Mouse (Mus musculus): ENCODE data around the gene Pik3r5. TPM values are rescaled to one million over a fixed set of nuclear protein-coding genes. Genes with fewer than 3 reads are reported as not detected.
A peak's percentile ranks its signal among the peaks of the same experiment; 100 is the strongest.

Pik3r5 gene
- polyA plus RNA-seq (2014; fragmentation: Nextera tagmentation; extraction: Ambion mirVana) = 0.37 and 1.2 TPM in 2 replicates

GRCm38 (mm10) chr11:68431699-68432360, at the start of gene Pik3r5:
Gene Pik3r5 (plus strand): TSS chr11:68432121.
- H3K4me2 ChIP-seq (replicated peaks) = peak within 1 kb of the TSS; percentile 55
- DNase-seq (ENCODE audit: low spot score) (peak; percentile 72), ATAC-seq (ENCODE audit: low FRiP score) (peak; percentile 72; the same call in 1 of the 2 replicates)
- H3K36me3 ChIP-seq (replicated peaks; ENCODE audit: control insufficient read depth, insufficient read depth) = no peaks in the 10 kb centered on the region
- peaks cover 25% of the 10 kb centered on the region; the same call in 1 of the 2 replicates for H3K27me3 ChIP-seq (ENCODE audit: control insufficient read depth, insufficient read depth, low read length)
- H3K9me3 ChIP-seq (ENCODE audit: control insufficient read depth, low read length) = no peaks in the 10 kb centered on the region
- H3K4me3 ChIP-seq (replicated peaks; ENCODE audit: low read length) = peak within 1 kb of the TSS; percentile 32
- H3K27ac ChIP-seq = no peak within 1 kb of the TSS
- WGBS = 9% methylated on average over 35 of the region's 35 CpGs
- H3K9ac ChIP-seq = peak within 1 kb of the TSS; percentile 36
- H3K4me1 ChIP-seq (replicated peaks; ENCODE audit: control insufficient read depth, insufficient read depth, low read length) = peaks cover 2% of the 10 kb centered on the region; the same call in 1 of the 2 replicates

- 6% methylated on average over 10 of the region's 10 CpGs for WGBS
- Histone ChIP-seq H3K9ac (peak overlapping the region; percentile 31; the same call in 1 of the 2 replicates), H3K4me3 (replicated peaks; ENCODE audit: low read length) (peak overlapping the region; percentile 55), H3K9me3 (ENCODE audit: control insufficient read depth, low read length) (no peaks in the 10 kb centered on the region), H3K27ac (no peak overlapping the region), H3K4me2 (replicated peaks) (peak overlapping the region; percentile 92), H3K4me1 (replicated peaks; ENCODE audit: control insufficient read depth, insufficient read depth, low read length) (peaks cover 44% of the 10 kb centered on the region), H3K27me3 (ENCODE audit: control insufficient read depth, insufficient read depth, low read length) (peaks cover 74% of the 10 kb centered on the region), H3K36me3 (replicated peaks; ENCODE audit: control insufficient read depth, insufficient read depth) (no peaks in the 10 kb centered on the region)
- no peak for ATAC-seq (ENCODE audit: low FRiP score)
- DNase-seq (ENCODE audit: low spot score) = no peak
Observed at GRCm38 (mm10) chr11:68383519-68383918, 48.4 kb upstream of the Pik3r5 start.

- ATAC-seq (ENCODE audit: low FRiP score) = no peak
- H3K27me3 ChIP-seq (ENCODE audit: control insufficient read depth, insufficient read depth, low read length) = peaks cover 79% of the 10 kb centered on the region
- peak overlapping the region; percentile 55 for H3K4me3 ChIP-seq (replicated peaks; ENCODE audit: low read length)
- H3K36me3 ChIP-seq (replicated peaks; ENCODE audit: control insufficient read depth, insufficient read depth) = no peaks in the 10 kb centered on the region
- H3K4me1 ChIP-seq (replicated peaks; ENCODE audit: control insufficient read depth, insufficient read depth, low read length) = peaks cover 38% of the 10 kb centered on the region
- H3K9me3 ChIP-seq (ENCODE audit: control insufficient read depth, low read length) = no peaks in the 10 kb centered on the region
- 3% methylated on average over 12 of the region's 12 CpGs for WGBS
- H3K4me2 ChIP-seq (replicated peaks) = peak overlapping the region; percentile 92
- no peak for DNase-seq (ENCODE audit: low spot score)
- H3K27ac ChIP-seq = no peak overlapping the region
- H3K9ac ChIP-seq = peak overlapping the region; percentile 55
Observed at GRCm38 (mm10) chr11:68384131-68384530, 47.8 kb upstream of the Pik3r5 start.

- no peak for ATAC-seq (ENCODE audit: low FRiP score)
- peak overlapping the region; percentile 66 for H3K27ac ChIP-seq
- H3K9ac ChIP-seq = peak overlapping the region; percentile 55
- 1% methylated on average over 27 of the region's 27 CpGs for WGBS
- DNase-seq (ENCODE audit: low spot score) = no peak
- H3K9me3 ChIP-seq (ENCODE audit: control insufficient read depth, low read length) = no peaks in the 10 kb centered on the region
- H3K27me3 ChIP-seq (ENCODE audit: control insufficient read depth, insufficient read depth, low read length) = peaks cover 79% of the 10 kb centered on the region
- H3K4me1 ChIP-seq (replicated peaks; ENCODE audit: control insufficient read depth, insufficient read depth, low read length) = peaks cover 38% of the 10 kb centered on the region
- H3K36me3 ChIP-seq (replicated peaks; ENCODE audit: control insufficient read depth, insufficient read depth) = no peaks in the 10 kb centered on the region
- peak overlapping the region; percentile 55 for H3K4me3 ChIP-seq (replicated peaks; ENCODE audit: low read length)
- H3K4me2 ChIP-seq (replicated peaks) = peak overlapping the region; percentile 92
Observed at GRCm38 (mm10) chr11:68384592-68385020, 47.3 kb upstream of the Pik3r5 start.

GRCm38 (mm10) chr11:68385021-68385821, 46.7 kb upstream of the Pik3r5 start:
- Histone ChIP-seq H3K4me3 (replicated peaks; ENCODE audit: low read length) (peak overlapping the region; percentile 55), H3K9ac (peak overlapping the region; percentile 55), H3K4me1 (replicated peaks; ENCODE audit: control insufficient read depth, insufficient read depth, low read length) (peaks cover 37% of the 10 kb centered on the region), H3K27ac (peak overlapping the region; percentile 66), H3K4me2 (replicated peaks) (peak overlapping the region; percentile 92), H3K27me3 (ENCODE audit: control insufficient read depth, insufficient read depth, low read length) (peaks cover 79% of the 10 kb centered on the region), H3K9me3 (ENCODE audit: control insufficient read depth, low read length) (no peaks in the 10 kb centered on the region), H3K36me3 (replicated peaks; ENCODE audit: control insufficient read depth, insufficient read depth) (no peaks in the 10 kb centered on the region)
- 0 out of 2 replicates have a peak, but pooled peaks have one; percentile 32 for ATAC-seq (ENCODE audit: low FRiP score)
- DNase-seq (ENCODE audit: low spot score) = no peak
- 1% methylated on average over 91 of the region's 94 CpGs for WGBS

- ATAC-seq (ENCODE audit: low FRiP score) (peak; percentile 42), DNase-seq (ENCODE audit: low spot score) (no peak)
- Histone ChIP-seq H3K27me3 (ENCODE audit: control insufficient read depth, insufficient read depth, low read length) (peaks cover 79% of the 10 kb centered on the region), H3K9me3 (ENCODE audit: control insufficient read depth, low read length) (no peaks in the 10 kb centered on the region), H3K27ac (peak overlapping the region; percentile 63), H3K4me2 (replicated peaks) (peak overlapping the region; percentile 92), H3K9ac (peak overlapping the region; percentile 55), H3K4me3 (replicated peaks; ENCODE audit: low read length) (peak overlapping the region; percentile 55), H3K36me3 (replicated peaks; ENCODE audit: control insufficient read depth, insufficient read depth) (no peaks in the 10 kb centered on the region), H3K4me1 (replicated peaks; ENCODE audit: control insufficient read depth, insufficient read depth, low read length) (peaks cover 37% of the 10 kb centered on the region)
- under 1% methylated on average over 56 of the region's 68 CpGs for WGBS
Observed at GRCm38 (mm10) chr11:68385921-68386588, 45.9 kb upstream of the Pik3r5 start.

- DNase-seq (ENCODE audit: low spot score) (peak; percentile 68), ATAC-seq (ENCODE audit: low FRiP score) (peak; percentile 68; the same call in 1 of the 2 replicates)
- peaks cover 81% of the 10 kb centered on the region for H3K27me3 ChIP-seq (ENCODE audit: control insufficient read depth, insufficient read depth, low read length)
- H3K27ac ChIP-seq = peak overlapping the region; percentile 63
- peaks cover 33% of the 10 kb centered on the region for H3K4me1 ChIP-seq (replicated peaks; ENCODE audit: control insufficient read depth, insufficient read depth, low read length)
- no peaks in the 10 kb centered on the region for H3K36me3 ChIP-seq (replicated peaks; ENCODE audit: control insufficient read depth, insufficient read depth)
- H3K9me3 ChIP-seq (ENCODE audit: control insufficient read depth, low read length) = no peaks in the 10 kb centered on the region
- WGBS = under 1% methylated on average over 90 of the region's 90 CpGs
- peak overlapping the region; percentile 55 for H3K9ac ChIP-seq
- H3K4me3 ChIP-seq (replicated peaks; ENCODE audit: low read length) = peak overlapping the region; percentile 55
- H3K4me2 ChIP-seq (replicated peaks) = peak overlapping the region; percentile 92
Observed at GRCm38 (mm10) chr11:68386589-68387440, 45.1 kb upstream of the Pik3r5 start.

- no peak for DNase-seq (ENCODE audit: low spot score)
- H3K9ac ChIP-seq = peak overlapping the region; percentile 55; the same call in 1 of the 2 replicates
- H3K27me3 ChIP-seq (ENCODE audit: control insufficient read depth, insufficient read depth, low read length) = peaks cover 81% of the 10 kb centered on the region
- ATAC-seq (ENCODE audit: low FRiP score) = no peak
- peak overlapping the region; percentile 63; the same call in 1 of the 2 replicates for H3K27ac ChIP-seq
- peak overlapping the region; percentile 55 for H3K4me3 ChIP-seq (replicated peaks; ENCODE audit: low read length)
- peaks cover 33% of the 10 kb centered on the region for H3K4me1 ChIP-seq (replicated peaks; ENCODE audit: control insufficient read depth, insufficient read depth, low read length)
- no peaks in the 10 kb centered on the region for H3K9me3 ChIP-seq (ENCODE audit: control insufficient read depth, low read length)
- peak overlapping the region; percentile 92 for H3K4me2 ChIP-seq (replicated peaks)
- 14% methylated on average over 4 of the region's 4 CpGs for WGBS
- no peaks in the 10 kb centered on the region for H3K36me3 ChIP-seq (replicated peaks; ENCODE audit: control insufficient read depth, insufficient read depth)
Observed at GRCm38 (mm10) chr11:68387441-68387760, 44.5 kb upstream of the Pik3r5 start.

All from hindbrain, embryonic 14.5 days (tissue).